Mouse (Mus musculus): ENCODE results near the gene Prkar1b. TPM values are rescaled to one million over a fixed set of nuclear protein-coding genes. Genes with fewer than 3 reads are reported as not detected.

Gene Prkar1b
- polyA plus RNA-seq, 1 experiment from 2014 or later = 17.4 TPM

DNA sequence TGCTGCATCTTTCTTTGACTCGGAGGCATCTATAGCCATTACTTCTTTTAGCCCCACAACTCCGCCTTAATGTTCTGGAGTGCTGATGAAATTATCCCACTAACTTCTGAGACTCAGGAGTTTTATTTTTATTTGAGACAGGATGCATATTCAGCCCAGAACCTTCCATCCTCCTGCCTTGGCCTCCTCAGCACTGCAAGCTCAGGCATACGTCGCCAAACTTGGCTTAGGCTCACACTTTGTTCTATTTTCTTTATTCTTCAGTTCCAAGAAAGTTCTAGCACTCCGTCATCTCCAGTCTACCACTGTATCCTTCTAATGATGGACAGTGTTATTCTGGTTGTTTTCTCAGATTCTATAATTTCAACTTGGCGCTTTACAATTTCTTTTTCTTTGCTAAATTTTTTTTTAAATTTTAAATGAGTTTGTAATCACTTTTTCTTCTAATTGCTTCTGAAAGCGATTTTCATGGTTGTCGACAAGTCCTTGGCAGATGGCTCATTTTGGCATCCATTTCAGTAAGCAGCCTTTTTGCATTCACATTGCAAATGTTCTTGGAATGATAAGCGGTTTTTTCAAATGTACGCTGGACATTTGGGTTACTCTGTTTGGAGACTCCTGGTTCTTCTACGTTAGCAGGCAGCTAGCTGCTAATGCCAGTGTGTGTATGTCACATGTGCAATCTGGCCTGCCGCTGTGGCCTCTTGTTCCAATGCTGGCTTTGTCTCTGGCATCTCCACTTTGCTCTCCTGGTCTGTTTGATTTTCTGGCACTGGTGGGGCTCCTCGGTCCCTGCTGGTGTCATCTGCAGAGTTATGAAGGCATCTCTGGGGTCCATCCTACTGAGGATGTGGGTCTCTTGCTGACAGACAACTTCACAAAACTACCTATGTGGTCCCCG, 2.4 kb downstream of the Prkar1b start:
- no peak overlapping the region for H3K4me3 ChIP-seq (ENCODE audit: low read length)
- H3K9ac ChIP-seq (ENCODE audit: low read length) = no peak overlapping the region
- no peaks in the 10 kb centered on the region for H3K36me3 ChIP-seq (ENCODE audit: control insufficient read depth, insufficient read depth, low read length)
- no peaks in the 10 kb centered on the region for H3K27me3 ChIP-seq (ENCODE audit: control insufficient read depth, insufficient read depth, low read depth, low read length)
- H3K27ac ChIP-seq (ENCODE audit: low read length) = peak overlapping the region; percentile 39; the same call in 1 of the 2 replicates
- no peak overlapping the region for H3K4me2 ChIP-seq (ENCODE audit: low read depth, low read length)
- 0 out of 2 replicates have a peak, but pooled peaks cover 3% of the 10 kb centered on the region for H3K9me3 ChIP-seq (ENCODE audit: control insufficient read depth, low read length)
- peaks cover 14% of the 10 kb centered on the region for H3K4me1 ChIP-seq (replicated peaks; ENCODE audit: control insufficient read depth, insufficient read depth, low read length)
- 75% methylated on average over 14 of the region's 14 CpGs for WGBS
- no peak for ATAC-seq (ENCODE audit: low read depth)

DNA sequence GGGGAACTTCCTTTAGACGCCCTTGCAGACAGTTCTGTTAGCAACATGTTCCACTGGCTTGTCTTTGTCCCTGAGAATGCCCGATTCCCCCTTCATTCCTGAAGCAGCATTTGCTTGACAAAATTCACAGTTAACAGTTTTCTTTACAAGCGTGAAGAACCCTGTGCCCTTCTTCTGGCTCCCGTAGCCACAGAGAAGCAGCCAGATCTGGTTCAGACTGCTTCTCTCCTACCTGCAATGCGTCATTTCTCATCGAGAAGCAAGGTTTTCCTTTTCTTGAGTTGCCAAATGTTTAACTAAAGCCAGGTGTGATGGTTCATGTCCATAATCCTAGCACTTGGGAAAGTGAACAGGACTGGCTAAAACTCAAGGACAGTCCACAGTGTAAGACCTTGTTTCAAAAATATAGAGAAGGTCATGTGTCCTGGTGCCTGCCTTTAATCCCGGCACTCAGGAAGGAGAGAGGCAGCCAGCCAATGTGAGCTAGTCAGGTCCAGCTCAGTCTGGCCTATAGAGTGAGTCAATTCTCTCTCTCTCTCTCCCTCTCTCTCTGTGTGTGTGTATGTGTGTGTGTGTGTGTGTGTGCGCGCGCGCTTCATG, 3.2 kb downstream of the Prkar1b start:
- Histone ChIP-seq H3K4me1 (replicated peaks; ENCODE audit: control insufficient read depth, insufficient read depth, low read length) (peaks cover 13% of the 10 kb centered on the region), H3K4me3 (ENCODE audit: low read length) (no peak overlapping the region), H3K9ac (ENCODE audit: low read length) (no peak overlapping the region), H3K36me3 (ENCODE audit: control insufficient read depth, insufficient read depth, low read length) (no peaks in the 10 kb centered on the region), H3K27me3 (ENCODE audit: control insufficient read depth, insufficient read depth, low read depth, low read length) (no peaks in the 10 kb centered on the region), H3K4me2 (ENCODE audit: low read depth, low read length) (no peak overlapping the region), H3K27ac (ENCODE audit: low read length) (no peak overlapping the region), H3K9me3 (ENCODE audit: control insufficient read depth, low read length) (0 out of 2 replicates have a peak, but pooled peaks cover 3% of the 10 kb centered on the region)
- WGBS = 85% methylated on average over 11 of the region's 11 CpGs
- ATAC-seq (ENCODE audit: low read depth) = no peak

DNA sequence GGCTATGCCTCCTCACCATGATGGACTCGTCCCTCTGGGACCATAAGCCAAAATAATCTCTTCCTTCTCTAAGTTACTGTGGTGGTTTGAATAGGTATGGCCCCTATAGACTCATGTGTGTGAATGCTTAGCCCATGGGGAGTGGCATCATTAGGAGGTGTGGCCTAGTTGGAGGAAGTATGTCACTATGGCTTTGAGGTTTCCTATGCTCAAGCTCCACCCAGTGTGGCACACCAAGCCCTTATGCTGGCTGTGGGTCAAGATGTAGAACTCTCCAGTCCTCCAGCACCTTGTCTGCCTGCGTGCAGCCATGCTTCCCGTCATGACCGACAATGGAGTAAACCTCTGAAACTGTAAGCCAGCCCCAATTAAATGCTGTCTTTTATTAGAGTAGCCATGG, 4.1 kb downstream of the Prkar1b start:
- Histone ChIP-seq H3K9ac (ENCODE audit: low read length) (no peak overlapping the region), H3K9me3 (ENCODE audit: control insufficient read depth, low read length) (0 out of 2 replicates have a peak, but pooled peaks cover 3% of the 10 kb centered on the region), H3K4me3 (ENCODE audit: low read length) (no peak overlapping the region), H3K27ac (ENCODE audit: low read length) (no peak overlapping the region), H3K4me2 (ENCODE audit: low read depth, low read length) (no peak overlapping the region), H3K4me1 (replicated peaks; ENCODE audit: control insufficient read depth, insufficient read depth, low read length) (peaks cover 12% of the 10 kb centered on the region), H3K36me3 (ENCODE audit: control insufficient read depth, insufficient read depth, low read length) (no peaks in the 10 kb centered on the region), H3K27me3 (ENCODE audit: control insufficient read depth, insufficient read depth, low read depth, low read length) (no peaks in the 10 kb centered on the region)
- ATAC-seq (ENCODE audit: low read depth) = no peak
- 86% methylated on average over 4 of the region's 4 CpGs for WGBS

DNA sequence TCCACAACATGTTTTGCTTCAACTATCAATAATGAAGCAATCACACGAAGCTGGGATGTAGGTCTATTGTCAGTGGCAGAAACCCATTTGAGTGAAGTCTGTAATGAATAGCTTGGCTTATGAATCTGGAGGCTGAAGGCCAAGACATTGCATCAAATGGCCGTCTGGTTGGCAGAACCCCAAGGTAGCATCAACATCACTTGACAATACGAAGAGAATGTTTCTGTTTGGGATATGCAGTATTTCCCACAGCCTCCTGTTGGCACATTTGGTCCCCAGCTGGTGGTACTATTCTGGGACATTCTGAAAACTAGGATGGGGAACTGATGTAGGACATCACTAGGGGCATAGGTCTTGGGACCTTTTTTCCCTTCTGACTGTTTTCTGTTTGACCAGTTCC, 5.9 kb downstream of the Prkar1b start:
- no peak for ATAC-seq (ENCODE audit: low read depth)
- H3K27me3 ChIP-seq (ENCODE audit: control insufficient read depth, insufficient read depth, low read depth, low read length) = no peaks in the 10 kb centered on the region
- H3K4me1 ChIP-seq (replicated peaks; ENCODE audit: control insufficient read depth, insufficient read depth, low read length) = peaks cover 7% of the 10 kb centered on the region

DNA sequence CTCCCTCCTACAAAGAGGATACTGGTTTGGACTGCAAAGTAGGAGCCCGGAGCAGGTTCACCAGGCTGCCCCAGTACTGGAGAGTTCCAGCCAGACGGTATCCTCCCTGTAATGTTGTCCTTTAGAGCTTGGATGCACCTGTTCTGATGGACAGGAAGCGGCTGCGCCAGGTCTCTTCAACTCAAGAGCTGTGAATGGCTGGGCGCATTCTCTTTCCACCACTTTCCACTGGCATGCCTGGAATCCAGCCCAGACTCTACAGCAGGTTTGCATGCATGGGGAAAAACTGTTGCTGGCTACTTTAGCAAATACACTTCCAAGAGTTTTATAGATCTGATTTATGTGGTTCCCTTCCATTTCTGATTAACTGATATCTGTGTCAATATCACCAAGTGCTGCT, 8.5 kb downstream of the Prkar1b start:
- Histone ChIP-seq H3K4me3 (ENCODE audit: low read length) (no peak overlapping the region), H3K4me2 (ENCODE audit: low read depth, low read length) (no peak overlapping the region), H3K36me3 (ENCODE audit: control insufficient read depth, insufficient read depth, low read length) (no peaks in the 10 kb centered on the region), H3K27ac (ENCODE audit: low read length) (peak overlapping the region; percentile 29; the same call in 1 of the 2 replicates), H3K9ac (ENCODE audit: low read length) (no peak overlapping the region), H3K4me1 (replicated peaks; ENCODE audit: control insufficient read depth, insufficient read depth, low read length) (peaks cover 14% of the 10 kb centered on the region), H3K27me3 (ENCODE audit: control insufficient read depth, insufficient read depth, low read depth, low read length) (no peaks in the 10 kb centered on the region), H3K9me3 (ENCODE audit: control insufficient read depth, low read length) (0 out of 2 replicates have a peak, but pooled peaks cover 3% of the 10 kb centered on the region)
- peak; percentile 33; the same call in 1 of the 2 replicates for ATAC-seq (ENCODE audit: low read depth)
- WGBS = 47% methylated on average over 5 of the region's 5 CpGs

More for the DNA sequence above, 5.9 kb downstream of the Prkar1b start:
- no peak overlapping the region for H3K4me2 ChIP-seq (ENCODE audit: low read depth, low read length)
- WGBS = 62% methylated on average over 3 of the region's 3 CpGs
- H3K9me3 ChIP-seq (ENCODE audit: control insufficient read depth, low read length) = 0 out of 2 replicates have a peak, but pooled peaks cover 3% of the 10 kb centered on the region
- no peak overlapping the region for H3K4me3 ChIP-seq (ENCODE audit: low read length)
- H3K36me3 ChIP-seq (ENCODE audit: control insufficient read depth, insufficient read depth, low read length) = no peaks in the 10 kb centered on the region
- no peak overlapping the region for H3K9ac ChIP-seq (ENCODE audit: low read length)
- H3K27ac ChIP-seq (ENCODE audit: low read length) = no peak overlapping the region

DNA sequence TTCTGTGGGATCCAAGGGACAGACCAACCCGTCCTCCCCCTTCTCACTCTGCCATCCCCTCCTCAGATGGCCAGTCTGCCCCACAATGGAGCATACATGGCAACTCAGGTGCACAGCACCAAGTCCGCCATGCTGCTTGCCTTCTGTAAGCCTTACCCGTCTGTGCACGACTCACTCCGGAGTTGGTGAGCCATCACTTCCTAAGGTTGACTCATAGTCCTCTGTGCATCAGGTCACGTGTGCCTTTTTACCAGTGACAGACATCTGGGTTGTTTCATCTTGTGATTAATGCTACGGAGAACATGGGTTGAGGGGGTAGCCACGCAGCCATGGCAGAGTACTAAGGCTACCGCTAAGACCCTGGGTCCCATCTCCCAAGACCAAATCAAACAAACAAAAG, 9.2 kb downstream of the Prkar1b start:
- H3K27me3 ChIP-seq (ENCODE audit: control insufficient read depth, insufficient read depth, low read depth, low read length) = no peaks in the 10 kb centered on the region
- peaks cover 14% of the 10 kb centered on the region for H3K4me1 ChIP-seq (replicated peaks; ENCODE audit: control insufficient read depth, insufficient read depth, low read length)
- WGBS = 70% methylated on average over 9 of the region's 9 CpGs
- H3K27ac ChIP-seq (ENCODE audit: low read length) = no peak overlapping the region
- H3K36me3 ChIP-seq (ENCODE audit: control insufficient read depth, insufficient read depth, low read length) = no peaks in the 10 kb centered on the region
- no peak for ATAC-seq (ENCODE audit: low read depth)
- H3K4me2 ChIP-seq (ENCODE audit: low read depth, low read length) = no peak overlapping the region
- no peak overlapping the region for H3K4me3 ChIP-seq (ENCODE audit: low read length)
- H3K9me3 ChIP-seq (ENCODE audit: control insufficient read depth, low read length) = 0 out of 2 replicates have a peak, but pooled peaks cover 3% of the 10 kb centered on the region
- no peak overlapping the region for H3K9ac ChIP-seq (ENCODE audit: low read length)

DNA sequence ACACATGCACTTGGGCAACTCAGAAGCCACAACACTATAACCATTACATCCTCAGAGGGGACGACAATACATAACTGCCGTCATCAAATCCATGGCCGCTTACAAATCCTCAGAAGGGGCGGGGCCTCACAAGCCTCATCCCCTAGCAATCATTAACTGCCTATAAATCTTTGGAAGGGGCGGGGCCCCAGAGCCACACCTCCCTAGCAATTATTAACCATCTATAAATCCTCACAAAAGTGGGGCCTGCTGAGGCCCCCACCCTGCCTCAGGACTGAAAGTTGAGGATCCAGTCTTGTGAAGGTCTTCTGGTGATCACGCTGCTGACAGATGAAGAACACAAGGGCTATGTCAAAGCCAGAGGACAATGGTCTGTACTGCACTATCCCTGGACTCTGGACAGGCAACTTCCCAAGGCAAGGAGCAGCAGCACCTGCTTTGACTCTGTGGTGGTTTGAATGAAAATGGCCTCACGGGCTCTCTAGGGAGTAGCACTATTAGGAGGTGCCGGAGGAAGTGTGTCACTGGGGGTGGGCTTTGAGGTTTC, 10.8 kb downstream of the Prkar1b start:
- 72% methylated on average over 8 of the region's 8 CpGs for WGBS
- H3K9ac ChIP-seq (ENCODE audit: low read length) = no peak overlapping the region
- H3K4me1 ChIP-seq (replicated peaks; ENCODE audit: control insufficient read depth, insufficient read depth, low read length) = peaks cover 14% of the 10 kb centered on the region
- no peak overlapping the region for H3K4me3 ChIP-seq (ENCODE audit: low read length)
- no peaks in the 10 kb centered on the region for H3K9me3 ChIP-seq (ENCODE audit: control insufficient read depth, low read length)
- peak; percentile 13; the same call in 1 of the 2 replicates for ATAC-seq (ENCODE audit: low read depth)
- no peaks in the 10 kb centered on the region for H3K27me3 ChIP-seq (ENCODE audit: control insufficient read depth, insufficient read depth, low read depth, low read length)
- no peaks in the 10 kb centered on the region for H3K36me3 ChIP-seq (ENCODE audit: control insufficient read depth, insufficient read depth, low read length)
- no peak overlapping the region for H3K4me2 ChIP-seq (ENCODE audit: low read depth, low read length)
- H3K27ac ChIP-seq (ENCODE audit: low read length) = no peak overlapping the region

DNA sequence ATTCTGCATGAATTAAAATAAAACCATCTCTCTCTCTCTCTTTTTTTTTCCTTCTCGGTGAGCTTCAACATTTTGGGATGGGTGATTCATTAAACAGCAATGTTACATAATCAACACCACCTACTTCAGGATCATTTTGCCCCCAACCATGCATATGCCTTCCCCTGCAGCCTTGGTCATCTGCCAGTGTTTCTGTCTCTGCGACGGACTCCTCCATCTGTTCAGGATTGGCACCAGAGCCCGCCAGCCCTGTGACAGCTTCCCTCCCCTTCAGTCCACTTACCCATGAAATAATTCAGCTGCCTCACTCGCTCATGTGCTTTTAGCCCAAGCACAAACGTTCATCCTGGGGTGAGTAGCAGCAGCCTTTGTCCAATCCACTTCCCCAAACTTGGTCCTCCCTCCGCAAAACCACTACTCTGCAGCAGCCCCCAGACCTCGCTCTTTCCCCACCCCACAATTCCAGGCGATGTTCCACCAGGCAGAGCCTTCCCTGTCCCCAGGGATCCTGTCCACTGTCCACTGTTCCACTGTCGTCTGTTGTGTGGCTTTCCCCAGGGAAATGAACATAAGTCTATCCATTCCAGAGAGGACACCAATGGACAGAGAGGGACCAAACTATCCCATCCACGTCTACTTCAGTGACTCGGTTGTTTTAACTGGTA, 11.4 kb downstream of the Prkar1b start:
- Histone ChIP-seq H3K4me2 (ENCODE audit: low read depth, low read length) (no peak overlapping the region), H3K4me3 (ENCODE audit: low read length) (no peak overlapping the region), H3K9ac (ENCODE audit: low read length) (no peak overlapping the region), H3K36me3 (ENCODE audit: control insufficient read depth, insufficient read depth, low read length) (no peaks in the 10 kb centered on the region), H3K27ac (ENCODE audit: low read length) (peak overlapping the region; percentile 23; the same call in 1 of the 2 replicates), H3K4me1 (replicated peaks; ENCODE audit: control insufficient read depth, insufficient read depth, low read length) (peaks cover 14% of the 10 kb centered on the region), H3K27me3 (ENCODE audit: control insufficient read depth, insufficient read depth, low read depth, low read length) (no peaks in the 10 kb centered on the region), H3K9me3 (ENCODE audit: control insufficient read depth, low read length) (no peaks in the 10 kb centered on the region)
- 49% methylated on average over 12 of the region's 12 CpGs for whole genome bisulfite sequencing
- ATAC-seq (ENCODE audit: low read depth) = peak; percentile 79
